8 mouse cellular contexts compared by ENCODE assay signal in the genomic region with DNA sequence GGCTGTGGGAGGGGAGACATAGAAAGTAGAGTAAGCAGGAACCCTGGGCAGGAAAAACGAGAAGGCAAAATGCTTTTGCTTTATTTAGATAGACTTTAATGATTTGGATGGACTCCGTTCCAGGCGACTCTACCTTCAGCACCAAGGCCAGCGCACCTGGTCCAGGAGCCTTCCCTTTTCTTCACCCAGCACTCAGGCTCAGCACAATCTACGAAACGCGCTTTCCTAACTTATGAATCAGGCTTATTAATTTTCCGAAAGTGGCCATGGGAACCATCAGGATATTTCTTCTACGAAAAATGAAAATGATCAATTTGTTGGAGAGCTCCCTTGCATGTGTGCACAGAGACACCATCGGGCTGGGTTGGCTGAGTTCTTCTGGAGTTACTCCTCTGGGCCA. TPM values are rescaled to one million over a fixed set of nuclear protein-coding genes. Genes with fewer than 3 reads are reported as not detected.
DNase-seq lines count a peak whose midpoint lies in the region; ATAC-seq and TF ChIP-seq lines count a peak whose summit lies in the region.

No protein-coding gene starts in this region.

- no peak overlapping the region for H3K4me3 ChIP-seq in lung, embryonic 14.5 days (ENCODE audit: low read depth, low read length)
- H3K4me3 ChIP-seq in cerebellum, adult 2 months (replicated peaks; ENCODE audit: insufficient read depth, low read depth, low read length): no peak overlapping the region

- no peak for ATAC-seq in lung, embryonic 14.5 days (ENCODE audit: insufficient read depth)
- ATAC-seq in hematopoietic stem cell, adult 5-6 weeks (replicated peaks in 1 of 2; ENCODE audit: insufficient read depth in 1 of 2, low FRiP score in 2 of 2, low TSS enrichment in 1 of 2, low read depth in 1 of 2, poor library complexity in 2 of 2, severe bottlenecking in 2 of 2): peak; percentile 83 to 93
- ATAC-seq in megakaryocyte progenitor cell, adult 5-6 weeks (replicated peaks; ENCODE audit: poor library complexity): peak; percentile 90
- no peak for ATAC-seq in activated CD4-positive, CD25-positive, alpha-beta regulatory T cell, adult 4 months

- H3K9ac ChIP-seq in lung, embryonic 14.5 days: no peak overlapping the region

- 2% methylated on average over 10 of the region's 10 CpGs for WGBS in lung, embryonic 14.5 days
- 16% methylated on average over 10 of the region's 10 CpGs for WGBS in cerebellum, adult 2 months

- no peak overlapping the region for H3K27ac ChIP-seq in lung, embryonic 14.5 days (ENCODE audit: low read depth)
- no peak overlapping the region for H3K27ac ChIP-seq in cerebellum, adult 2 months (ENCODE audit: insufficient read depth, low read length)

- no peaks in the 10 kb centered on the region for H3K9me3 ChIP-seq in lung, embryonic 14.5 days (ENCODE audit: low read depth, low read length)

- peaks cover 60% of the 10 kb centered on the region for H3K27me3 ChIP-seq in lung, embryonic 14.5 days (ENCODE audit: insufficient read depth, low read length)
- H3K27me3 ChIP-seq in cerebellum, adult 2 months (ENCODE audit: control insufficient read depth, insufficient read depth, low read length): peaks cover 6% of the 10 kb centered on the region; the same call in 1 of the 2 replicates

- DNase-seq in lung, embryonic 14.5 days: peak; percentile 90
- no peak for DNase-seq in lung, postnatal 25 days (ENCODE audit: low spot score)
- peak; percentile 75 for DNase-seq in adrenal gland, postnatal 14 days
- no peak for DNase-seq in spleen, adult 12 weeks (ENCODE audit: low spot score)
- no peak for DNase-seq in cerebellum, adult 2 months

- TF ChIP-seq CTCF in lung, embryonic 14.5 days (IDR thresholded peaks at IDR 0.05; ENCODE audit: low read depth): no peak
- no peak for TF ChIP-seq CTCF in cerebellum, adult 2 months (IDR thresholded peaks at IDR 0.05; ENCODE audit: borderline replicate concordance, insufficient read depth, low read depth, low read length)

- no peak overlapping the region for H3K4me2 ChIP-seq in lung, embryonic 14.5 days

- TF ChIP-seq POLR2A in cerebellum, adult 2 months (IDR thresholded peaks at IDR 0.05; ENCODE audit: borderline replicate concordance, insufficient read depth, low read length): no peak

- H3K4me1 ChIP-seq in lung, embryonic 14.5 days (ENCODE audit: insufficient read depth): no peaks in the 10 kb centered on the region
- no peaks in the 10 kb centered on the region for H3K4me1 ChIP-seq in cerebellum, adult 2 months (ENCODE audit: control insufficient read depth, insufficient read depth, low read length)

- no peaks in the 10 kb centered on the region for H3K36me3 ChIP-seq in lung, embryonic 14.5 days (ENCODE audit: insufficient read depth)

RNA-seq across cellular contexts. Expression of a gene that starts 16.4 kb away (rescaled TPM):
- polyA plus RNA-seq in lung, embryonic 14.5 days (2014; fragmentation: Nextera tagmentation; extraction: Ambion mirVana): not detected in 2 replicates
- total RNA-seq in adrenal gland, postnatal 14 days (2021): not detected in 2 replicates
- total RNA-seq in hematopoietic stem cell, adult 5-6 weeks (2017): not detected in 2 replicates
- total RNA-seq in megakaryocyte progenitor cell, adult 5-6 weeks (2015): not detected in 2 replicates
- total RNA-seq in megakaryocyte progenitor cell, adult 5-6 weeks (2017): not detected in 2 replicates
- not detected for polyA plus RNA-seq in activated CD4-positive, CD25-positive, alpha-beta regulatory T cell, adult 4 months (2017; shearing (Covaris generic))
- 0.08 TPM in 1 of 2 replicates, not detected in the other for polyA plus RNA-seq in cerebellum, adult 2 months (2012; rRNA removed)

RNA-seq across cellular contexts. Expression of a gene that starts 57.8 kb away (rescaled TPM):
- 24.4 and 24.8 TPM in 2 replicates for polyA plus RNA-seq in lung, embryonic 14.5 days (2014; fragmentation: Nextera tagmentation; extraction: Ambion mirVana)
- 29.9 and 31.1 TPM in 2 replicates for total RNA-seq in adrenal gland, postnatal 14 days (2021)
- total RNA-seq in hematopoietic stem cell, adult 5-6 weeks (2017): 32.8 and 32.9 TPM in 2 replicates
- 21.7 and 26.7 TPM in 2 replicates for total RNA-seq in megakaryocyte progenitor cell, adult 5-6 weeks (2015)
- 15.1 and 22.4 TPM in 2 replicates for total RNA-seq in megakaryocyte progenitor cell, adult 5-6 weeks (2017)
- polyA plus RNA-seq in activated CD4-positive, CD25-positive, alpha-beta regulatory T cell, adult 4 months (2017; shearing (Covaris generic)): 10 to 100 TPM; 15.1 to 17.8 TPM
- 29.4 and 35.4 TPM in 2 replicates for polyA plus RNA-seq in cerebellum, adult 2 months (2012; rRNA removed)

Comparison
In these comparisons a context has a peak if more than half of its experiments do, and no peak if none do; other contexts are left out.
1. DNase-seq: peak in lung, embryonic 14.5 days (single experiment) and adrenal gland, postnatal 14 days (single experiment); none in lung, postnatal 25 days (single experiment), spleen, adult 12 weeks (single experiment) and cerebellum, adult 2 months (0 of 2).
2. ATAC-seq: peak in hematopoietic stem cell, adult 5-6 weeks (2 of 2) and megakaryocyte progenitor cell, adult 5-6 weeks (single experiment); none in lung, embryonic 14.5 days (single experiment) and activated CD4-positive, CD25-positive, alpha-beta regulatory T cell, adult 4 months (single experiment).